Mouse (Mus musculus): ENCODE data around the gene Telo2. TPM values are rescaled to one million over a fixed set of nuclear protein-coding genes. Genes with fewer than 3 reads are reported as not detected.

Telo2 gene
- polyA plus RNA-seq, 1 experiment from 2014 or later = 54.6 TPM

DNA sequence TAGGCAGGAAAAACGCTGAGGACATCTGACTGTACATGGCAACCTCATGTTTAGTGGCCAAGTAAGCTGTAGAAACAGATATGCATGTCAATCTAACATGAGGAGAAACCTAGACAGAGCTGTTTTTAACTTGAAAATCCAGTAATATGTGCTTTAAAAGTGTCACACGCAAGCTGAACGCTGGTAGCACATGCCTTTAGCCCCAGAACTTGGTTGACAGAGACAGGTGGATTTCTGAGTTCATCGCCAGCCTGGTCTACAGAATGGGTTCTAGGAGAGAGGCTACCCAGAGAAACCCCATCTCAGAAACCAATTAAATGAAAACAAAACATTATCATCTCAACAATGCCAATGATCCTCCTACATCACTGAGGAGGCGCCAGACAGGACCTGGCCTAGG lies 4.5 kb downstream of the Telo2 start:
- Histone ChIP-seq H3K27me3 (replicated peaks; ENCODE audit: control insufficient read depth, insufficient read depth, low read length) (no peaks in the 10 kb centered on the region), H3K9ac (ENCODE audit: low read depth, low read length) (no peak overlapping the region), H3K27ac (ENCODE audit: low read depth, low read length) (no peak overlapping the region), H3K9me3 (ENCODE audit: control insufficient read depth, low read length) (no peaks in the 10 kb centered on the region), H3K4me3 (ENCODE audit: low read length) (no peak overlapping the region), H3K4me1 (ENCODE audit: control insufficient read depth, insufficient read depth, low read depth, low read length) (peaks cover 11% of the 10 kb centered on the region), H3K4me2 (ENCODE audit: low read length) (no peak overlapping the region), H3K36me3 (ENCODE audit: control insufficient read depth, insufficient read depth, low read length) (peaks cover 25% of the 10 kb centered on the region)
- no peak for ATAC-seq
- 91% methylated on average over 5 of the region's 5 CpGs for WGBS

GRCm38 (mm10) chr17:25110590-25110989 lies 5.2 kb downstream of the Telo2 start:
- Histone ChIP-seq H3K27ac (ENCODE audit: low read depth, low read length) (no peak overlapping the region), H3K4me1 (ENCODE audit: control insufficient read depth, insufficient read depth, low read depth, low read length) (peaks cover 9% of the 10 kb centered on the region), H3K9ac (ENCODE audit: low read depth, low read length) (no peak overlapping the region), H3K9me3 (ENCODE audit: control insufficient read depth, low read length) (no peaks in the 10 kb centered on the region), H3K4me2 (ENCODE audit: low read length) (no peak overlapping the region), H3K4me3 (ENCODE audit: low read length) (no peak overlapping the region), H3K36me3 (ENCODE audit: control insufficient read depth, insufficient read depth, low read length) (peaks cover 29% of the 10 kb centered on the region), H3K27me3 (replicated peaks; ENCODE audit: control insufficient read depth, insufficient read depth, low read length) (no peaks in the 10 kb centered on the region)
- no peak for ATAC-seq
- WGBS = 94% methylated on average over 5 of the region's 6 CpGs

DNA sequence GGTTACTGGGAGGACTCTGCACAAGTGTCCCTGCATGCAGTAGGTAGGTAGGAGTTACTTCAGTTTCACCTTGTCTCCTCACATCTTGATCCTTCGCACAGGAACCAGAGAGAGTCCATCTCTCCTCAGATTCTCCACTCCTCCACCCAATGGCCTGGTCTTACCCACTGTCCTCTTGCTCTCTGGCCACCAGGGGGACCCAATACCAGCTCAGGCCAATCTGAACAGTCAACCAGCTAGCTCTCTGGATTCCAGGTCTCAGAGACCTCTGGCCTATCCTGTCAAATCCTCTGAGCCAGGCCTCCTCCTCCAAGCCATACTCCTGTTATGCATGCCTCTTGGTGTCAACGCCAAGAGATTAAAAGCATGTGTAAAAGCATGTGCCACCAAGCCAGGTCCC lies 6.2 kb downstream of the Telo2 start:
- WGBS = 84% methylated on average over 2 of the region's 2 CpGs
- H3K36me3 ChIP-seq (ENCODE audit: control insufficient read depth, insufficient read depth, low read length) = peaks cover 29% of the 10 kb centered on the region
- no peak overlapping the region for H3K27ac ChIP-seq (ENCODE audit: low read depth, low read length)
- H3K27me3 ChIP-seq (replicated peaks; ENCODE audit: control insufficient read depth, insufficient read depth, low read length) = no peaks in the 10 kb centered on the region
- no peak overlapping the region for H3K4me2 ChIP-seq (ENCODE audit: low read length)
- no peak overlapping the region for H3K9ac ChIP-seq (ENCODE audit: low read depth, low read length)
- peaks cover 4% of the 10 kb centered on the region for H3K4me1 ChIP-seq (ENCODE audit: control insufficient read depth, insufficient read depth, low read depth, low read length)
- no peak overlapping the region for H3K4me3 ChIP-seq (ENCODE audit: low read length)
- ATAC-seq = no peak
- H3K9me3 ChIP-seq (ENCODE audit: control insufficient read depth, low read length) = no peaks in the 10 kb centered on the region

DNA sequence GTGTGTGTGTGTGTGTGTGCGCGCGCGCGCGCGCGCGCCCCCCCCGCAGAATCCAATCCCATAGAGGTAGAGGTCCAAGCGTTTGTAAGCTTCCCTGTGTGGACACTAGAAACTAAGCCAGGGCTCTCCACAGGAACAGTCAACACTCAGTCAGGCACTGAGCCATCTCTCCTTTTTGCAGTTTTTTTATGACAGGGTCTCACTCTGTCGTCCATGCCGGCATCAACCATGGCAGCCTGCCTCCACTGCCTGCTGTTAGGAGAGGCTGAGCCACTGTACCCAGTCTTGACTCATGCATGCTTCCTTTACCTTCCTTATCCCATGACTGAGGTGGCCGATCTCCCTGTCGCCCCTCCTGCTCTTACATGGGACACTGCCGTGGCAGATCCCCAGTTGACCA lies 8.0 kb downstream of the Telo2 start:
- Histone ChIP-seq H3K4me3 (ENCODE audit: low read length) (no peak overlapping the region), H3K27ac (ENCODE audit: low read depth, low read length) (no peak overlapping the region), H3K27me3 (replicated peaks; ENCODE audit: control insufficient read depth, insufficient read depth, low read length) (no peaks in the 10 kb centered on the region), H3K9me3 (ENCODE audit: control insufficient read depth, low read length) (no peaks in the 10 kb centered on the region), H3K4me1 (ENCODE audit: control insufficient read depth, insufficient read depth, low read depth, low read length) (no peaks in the 10 kb centered on the region), H3K36me3 (ENCODE audit: control insufficient read depth, insufficient read depth, low read length) (peaks cover 34% of the 10 kb centered on the region), H3K9ac (ENCODE audit: low read depth, low read length) (no peak overlapping the region), H3K4me2 (ENCODE audit: low read length) (no peak overlapping the region)
- ATAC-seq = no peak
- 91% methylated on average over 6 of the region's 16 CpGs for WGBS

- peaks cover 44% of the 10 kb centered on the region for H3K36me3 ChIP-seq (ENCODE audit: control insufficient read depth, insufficient read depth, low read length)
- H3K9me3 ChIP-seq (ENCODE audit: control insufficient read depth, low read length) = no peaks in the 10 kb centered on the region
- H3K27ac ChIP-seq (ENCODE audit: low read depth, low read length) = no peak overlapping the region
- no peaks in the 10 kb centered on the region for H3K27me3 ChIP-seq (replicated peaks; ENCODE audit: control insufficient read depth, insufficient read depth, low read length)
- H3K4me2 ChIP-seq (ENCODE audit: low read length) = no peak overlapping the region
- no peak overlapping the region for H3K4me3 ChIP-seq (ENCODE audit: low read length)
- 93% methylated on average over 11 of the region's 11 CpGs for WGBS
- no peaks in the 10 kb centered on the region for H3K4me1 ChIP-seq (ENCODE audit: control insufficient read depth, insufficient read depth, low read depth, low read length)
- ATAC-seq = no peak
- H3K9ac ChIP-seq (ENCODE audit: low read depth, low read length) = no peak overlapping the region
Observed at GRCm38 (mm10) chr17:25101338-25101737, 14.4 kb downstream of the Telo2 start.

GRCm38 (mm10) chr17:25100052-25100451 lies 15.7 kb downstream of the Telo2 start:
- Histone ChIP-seq H3K4me1 (ENCODE audit: control insufficient read depth, insufficient read depth, low read depth, low read length) (no peaks in the 10 kb centered on the region), H3K9me3 (ENCODE audit: control insufficient read depth, low read length) (no peaks in the 10 kb centered on the region), H3K4me2 (ENCODE audit: low read length) (no peak overlapping the region), H3K36me3 (ENCODE audit: control insufficient read depth, insufficient read depth, low read length) (peaks cover 39% of the 10 kb centered on the region), H3K9ac (ENCODE audit: low read depth, low read length) (no peak overlapping the region), H3K27me3 (replicated peaks; ENCODE audit: control insufficient read depth, insufficient read depth, low read length) (no peaks in the 10 kb centered on the region), H3K4me3 (ENCODE audit: low read length) (no peak overlapping the region), H3K27ac (ENCODE audit: low read depth, low read length) (no peak overlapping the region)
- no peak for ATAC-seq
- 93% methylated on average over 6 of the region's 6 CpGs for WGBS

DNA sequence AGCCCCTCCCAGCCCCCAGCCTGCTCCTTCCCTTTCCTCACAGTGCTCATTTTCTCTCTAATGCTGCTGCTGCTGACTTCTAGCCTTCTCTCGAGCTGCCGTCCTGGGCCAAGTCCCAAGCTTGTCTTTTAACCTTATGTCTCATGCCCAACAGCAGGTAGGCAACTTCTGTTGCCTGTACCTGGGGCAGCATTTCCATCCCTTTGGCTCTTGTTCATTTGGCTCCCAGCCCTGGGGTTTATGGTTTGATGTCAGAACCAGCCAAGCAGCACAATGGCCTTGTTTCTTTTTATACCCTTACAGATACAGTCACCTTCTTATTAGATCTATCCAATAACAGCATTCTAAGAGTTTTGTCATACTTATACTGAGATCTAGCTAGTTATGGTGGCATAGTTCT lies 19.5 kb downstream of the Telo2 start:
- peaks cover 28% of the 10 kb centered on the region for H3K36me3 ChIP-seq (ENCODE audit: control insufficient read depth, insufficient read depth, low read length)
- no peaks in the 10 kb centered on the region for H3K4me1 ChIP-seq (ENCODE audit: control insufficient read depth, insufficient read depth, low read depth, low read length)
- no peak overlapping the region for H3K4me2 ChIP-seq (ENCODE audit: low read length)
- no peak overlapping the region for H3K27ac ChIP-seq (ENCODE audit: low read depth, low read length)
- WGBS = 88% methylated on average over 2 of the region's 2 CpGs
- H3K9me3 ChIP-seq (ENCODE audit: control insufficient read depth, low read length) = no peaks in the 10 kb centered on the region
- H3K4me3 ChIP-seq (ENCODE audit: low read length) = no peak overlapping the region
- H3K27me3 ChIP-seq (replicated peaks; ENCODE audit: control insufficient read depth, insufficient read depth, low read length) = no peaks in the 10 kb centered on the region
- no peak overlapping the region for H3K9ac ChIP-seq (ENCODE audit: low read depth, low read length)
- ATAC-seq = no peak

DNA sequence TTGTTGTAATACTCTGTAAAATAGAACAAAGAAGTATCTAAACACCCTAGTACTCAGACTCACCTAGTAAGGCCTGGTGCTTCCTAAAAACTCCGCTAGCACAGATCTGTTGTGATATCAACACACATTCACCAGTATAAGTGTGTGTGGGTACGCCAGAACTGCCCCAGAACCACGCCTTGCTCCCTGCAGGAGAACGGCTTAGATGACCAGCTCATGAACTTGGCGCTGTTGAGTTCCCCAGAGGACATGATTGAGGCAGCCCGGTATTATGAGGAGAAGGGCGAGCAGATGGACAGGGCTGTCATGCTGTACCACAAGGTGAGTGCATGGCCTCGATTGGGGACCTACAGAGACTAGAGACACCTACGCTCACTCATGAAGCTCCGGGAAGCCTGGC lies 25.3 kb downstream of the Telo2 start:
- peaks cover 13% of the 10 kb centered on the region for H3K36me3 ChIP-seq (ENCODE audit: control insufficient read depth, insufficient read depth, low read length)
- no peaks in the 10 kb centered on the region for H3K27me3 ChIP-seq (replicated peaks; ENCODE audit: control insufficient read depth, insufficient read depth, low read length)

GRCm38 (mm10) chr17:25089158-25089557 lies 26.6 kb downstream of the Telo2 start:
- no peaks in the 10 kb centered on the region for H3K4me1 ChIP-seq (ENCODE audit: control insufficient read depth, insufficient read depth, low read depth, low read length)
- H3K9ac ChIP-seq (ENCODE audit: low read depth, low read length) = no peak overlapping the region
- WGBS = 93% methylated on average over 10 of the region's 10 CpGs
- no peaks in the 10 kb centered on the region for H3K27me3 ChIP-seq (replicated peaks; ENCODE audit: control insufficient read depth, insufficient read depth, low read length)
- H3K4me2 ChIP-seq (ENCODE audit: low read length) = no peak overlapping the region
- H3K9me3 ChIP-seq (ENCODE audit: control insufficient read depth, low read length) = no peaks in the 10 kb centered on the region
- no peak overlapping the region for H3K27ac ChIP-seq (ENCODE audit: low read depth, low read length)
- H3K4me3 ChIP-seq (ENCODE audit: low read length) = no peak overlapping the region
- ATAC-seq = no peak
- H3K36me3 ChIP-seq (ENCODE audit: control insufficient read depth, insufficient read depth, low read length) = peaks cover 13% of the 10 kb centered on the region

More for the DNA sequence above, 25.3 kb downstream of the Telo2 start:
- Histone ChIP-seq H3K9ac (ENCODE audit: low read depth, low read length) (no peak overlapping the region), H3K4me2 (ENCODE audit: low read length) (no peak overlapping the region), H3K4me3 (ENCODE audit: low read length) (no peak overlapping the region), H3K27ac (ENCODE audit: low read depth, low read length) (no peak overlapping the region), H3K9me3 (ENCODE audit: control insufficient read depth, low read length) (no peaks in the 10 kb centered on the region), H3K4me1 (ENCODE audit: control insufficient read depth, insufficient read depth, low read depth, low read length) (no peaks in the 10 kb centered on the region)
- ATAC-seq = no peak
- 94% methylated on average over 10 of the region's 10 CpGs for WGBS

DNA sequence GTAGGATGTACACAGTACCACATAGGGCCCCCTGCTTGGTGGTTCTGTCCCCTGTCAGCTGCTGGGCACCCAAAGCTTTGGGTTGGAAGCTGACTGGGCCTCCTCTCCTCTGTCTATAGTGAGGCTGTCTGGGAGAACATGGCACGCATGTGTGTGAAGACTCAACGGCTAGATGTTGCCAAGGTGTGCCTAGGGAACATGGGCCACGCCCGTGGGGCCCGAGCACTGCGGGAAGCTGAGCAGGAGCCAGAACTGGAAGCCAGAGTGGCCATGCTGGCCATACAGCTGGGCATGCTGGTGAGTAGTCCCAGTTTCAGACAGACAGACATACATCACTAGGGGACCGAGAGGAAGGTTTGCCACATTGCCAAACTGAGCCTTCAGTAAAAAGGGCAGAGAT lies 29.0 kb downstream of the Telo2 start:
- no peak overlapping the region for H3K9ac ChIP-seq (ENCODE audit: low read depth, low read length)
- WGBS = 93% methylated on average over 7 of the region's 7 CpGs

More for the DNA sequence above, 29.0 kb downstream of the Telo2 start:
- ATAC-seq = no peak
- H3K4me1 ChIP-seq (ENCODE audit: control insufficient read depth, insufficient read depth, low read depth, low read length) = no peaks in the 10 kb centered on the region
- H3K27ac ChIP-seq (ENCODE audit: low read depth, low read length) = no peak overlapping the region
- H3K9me3 ChIP-seq (ENCODE audit: control insufficient read depth, low read length) = no peaks in the 10 kb centered on the region
- H3K36me3 ChIP-seq (ENCODE audit: control insufficient read depth, insufficient read depth, low read length) = peaks cover 9% of the 10 kb centered on the region
- no peaks in the 10 kb centered on the region for H3K27me3 ChIP-seq (replicated peaks; ENCODE audit: control insufficient read depth, insufficient read depth, low read length)
- H3K4me3 ChIP-seq (ENCODE audit: low read length) = no peak overlapping the region
- H3K4me2 ChIP-seq (ENCODE audit: low read length) = no peak overlapping the region
